ENCODE assay signal across 12 mouse cellular contexts in the genomic region with DNA sequence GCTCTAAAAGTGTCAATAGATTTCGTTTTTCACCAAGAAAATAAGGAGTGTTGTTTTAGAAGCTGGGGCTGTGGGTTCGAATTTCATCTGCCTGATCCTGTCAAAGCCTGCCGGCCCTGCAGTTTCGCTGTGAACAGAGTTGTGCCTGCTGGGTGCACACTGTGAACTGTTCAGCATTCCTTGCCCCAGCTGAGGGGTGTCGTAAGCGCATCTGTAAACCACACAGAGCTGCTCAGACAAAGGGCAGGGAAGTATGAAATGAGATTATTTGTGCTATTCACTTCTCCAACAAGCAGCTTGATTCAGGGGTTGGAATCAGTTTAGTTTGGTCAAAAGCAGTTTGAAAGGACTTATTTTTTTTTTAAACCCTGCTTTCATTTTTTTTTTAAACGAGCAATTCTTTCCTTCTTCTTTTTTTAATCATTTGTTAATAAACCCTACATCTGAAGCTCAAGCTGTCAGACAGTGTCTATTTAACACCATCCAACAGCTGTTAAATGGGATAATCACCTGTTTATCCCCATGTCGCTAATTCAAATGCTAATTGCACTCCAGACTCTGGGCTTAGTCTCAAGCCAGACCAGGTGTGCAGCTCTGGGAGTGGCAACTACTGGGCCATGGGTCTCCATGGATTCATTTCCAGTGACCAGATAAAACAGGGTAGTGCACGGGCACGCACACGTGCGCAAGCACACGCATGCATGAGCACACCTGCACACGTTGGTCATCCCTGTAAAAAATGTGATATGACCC.
DNase-seq lines count a peak whose midpoint lies in the region; ATAC-seq and TF ChIP-seq lines count a peak whose summit lies in the region.
"Had no signal": no experiment of that assay in that cellular context is flagged by ENCODE, and none has a peak within 500 bp of the region (broad histone marks: within the 10 kb centered on the region; RNA-seq: fewer than 3 reads in every experiment).

No protein-coding gene starts in this region.

- TF ChIP-seq CTCF in lung, postnatal 0 days (IDR thresholded peaks at IDR 0.05) = no peak
- TF ChIP-seq CTCF in lung, adult 2 months (IDR thresholded peaks at IDR 0.05; ENCODE audit: insufficient read depth, low read length) = no peak
- no peak for TF ChIP-seq CTCF in brain, embryonic 14.5 days (IDR thresholded peaks at IDR 0.05; ENCODE audit: borderline replicate concordance, extremely low read depth, insufficient read depth, insufficient read length)

- no peaks in the 10 kb centered on the region for H3K9me3 ChIP-seq in lung, postnatal 0 days (ENCODE audit: low read length)
- H3K9me3 ChIP-seq in forebrain, embryonic 13.5 days (replicated peaks) = no peaks in the 10 kb centered on the region
- H3K9me3 ChIP-seq in midbrain, embryonic 15.5 days = no peaks in the 10 kb centered on the region
- H3K9me3 ChIP-seq: liver, embryonic 15.5 days had no signal

- H3K4me2 ChIP-seq in lung, postnatal 0 days (replicated peaks; ENCODE audit: low read depth, low read length) = no peak overlapping the region
- no peak overlapping the region for H3K4me2 ChIP-seq in forebrain, embryonic 13.5 days
- no peak overlapping the region for H3K4me2 ChIP-seq in midbrain, embryonic 15.5 days
- H3K4me2 ChIP-seq: liver, embryonic 15.5 days had no signal

- H3K27ac ChIP-seq in lung, postnatal 0 days (ENCODE audit: low read length) = no peak overlapping the region
- H3K27ac ChIP-seq in forebrain, embryonic 13.5 days = no peak overlapping the region
- H3K27ac ChIP-seq in midbrain, embryonic 15.5 days = no peak overlapping the region
- H3K27ac ChIP-seq: liver, embryonic 15.5 days had no signal

- ATAC-seq in lung, postnatal 0 days = no peak
- peak; percentile 65 for ATAC-seq in forebrain, embryonic 13.5 days
- ATAC-seq in midbrain, embryonic 15.5 days (replicated peaks) = peak; percentile 40; the same call in 1 of the 2 replicates

- TF ChIP-seq EP300 in lung, postnatal 0 days (IDR thresholded peaks at IDR 0.05) = no peak

- peak; percentile 42 for DNase-seq in lung, postnatal 0 days (ENCODE audit: low spot score)
- no peak for DNase-seq in lung, adult 2 months
- peak; percentile 80 for DNase-seq in brain, embryonic 14.5 days (ENCODE audit: low read depth)
- DNase-seq in kidney, postnatal 25 days = no peak
- no peak for DNase-seq in ovary, postnatal 10 days (ENCODE audit: low spot score)
- DNase-seq: adrenal gland, postnatal 14 days; cerebellum, postnatal 25 days; gastrocnemius, postnatal 14 days; thymus, adult 18-20 months had no signal

- 55% methylated on average over 14 of the region's 14 CpGs for WGBS in lung, postnatal 0 days
- WGBS in lung, adult 2 months = 67% methylated on average over 14 of the region's 14 CpGs
- 21% methylated on average over 14 of the region's 14 CpGs for WGBS in forebrain, embryonic 13.5 days
- WGBS in midbrain, embryonic 15.5 days = 21% methylated on average over 14 of the region's 14 CpGs

- H3K36me3 ChIP-seq in lung, postnatal 0 days (ENCODE audit: insufficient read depth, low read length) = no peaks in the 10 kb centered on the region
- H3K36me3 ChIP-seq in forebrain, embryonic 13.5 days (ENCODE audit: poor library complexity, severe bottlenecking) = no peaks in the 10 kb centered on the region
- no peaks in the 10 kb centered on the region for H3K36me3 ChIP-seq in midbrain, embryonic 15.5 days (replicated peaks)
- H3K36me3 ChIP-seq: liver, embryonic 15.5 days had no signal

- H3K9ac ChIP-seq in lung, postnatal 0 days (replicated peaks; ENCODE audit: low read depth) = no peak overlapping the region
- H3K9ac ChIP-seq in forebrain, embryonic 13.5 days = no peak overlapping the region
- H3K9ac ChIP-seq in midbrain, embryonic 15.5 days = no peak overlapping the region
- H3K9ac ChIP-seq: liver, embryonic 15.5 days had no signal

- TF ChIP-seq POLR2A in lung, adult 2 months (IDR thresholded peaks at IDR 0.05; ENCODE audit: borderline replicate concordance, extremely low read depth, low read depth, low read length) = no peak
- no peak for TF ChIP-seq POLR2A in brain, embryonic 14.5 days (IDR thresholded peaks at IDR 0.05; ENCODE audit: borderline replicate concordance, extremely low read depth, insufficient read depth, insufficient read length, poor library complexity, severe bottlenecking)

- H3K27me3 ChIP-seq in lung, postnatal 0 days (replicated peaks; ENCODE audit: insufficient read depth, low read length) = no peaks in the 10 kb centered on the region
- H3K27me3 ChIP-seq in forebrain, embryonic 13.5 days = no peaks in the 10 kb centered on the region; the same call in 1 of the 2 replicates
- H3K27me3 ChIP-seq in midbrain, embryonic 15.5 days (replicated peaks) = peaks cover 9% of the 10 kb centered on the region; the same call in 1 of the 2 replicates
- H3K27me3 ChIP-seq: liver, embryonic 15.5 days had no signal

- no peak overlapping the region for H3K4me3 ChIP-seq in lung, postnatal 0 days (ENCODE audit: low read depth, low read length)
- H3K4me3 ChIP-seq in lung, adult 2 months (replicated peaks; ENCODE audit: extremely low read depth, low read depth, low read length) = no peak overlapping the region
- H3K4me3 ChIP-seq in forebrain, embryonic 13.5 days = no peak overlapping the region
- H3K4me3 ChIP-seq in midbrain, embryonic 15.5 days = no peak overlapping the region
- H3K4me3 ChIP-seq: liver, embryonic 15.5 days had no signal

- peaks cover 8% of the 10 kb centered on the region; the same call in 1 of the 2 replicates for H3K4me1 ChIP-seq in lung, postnatal 0 days (ENCODE audit: insufficient read depth, low read depth, low read length)
- peaks cover 15% of the 10 kb centered on the region for H3K4me1 ChIP-seq in lung, adult 2 months (ENCODE audit: control insufficient read depth, insufficient read depth, low read length)
- H3K4me1 ChIP-seq in forebrain, embryonic 13.5 days = peaks cover 27% of the 10 kb centered on the region
- peaks cover 23% of the 10 kb centered on the region for H3K4me1 ChIP-seq in midbrain, embryonic 15.5 days

Comparison
In these comparisons a context has a peak if more than half of its experiments do, and no peak if none do; other contexts are left out.
1. DNase-seq: peak in lung, postnatal 0 days (single experiment) and brain, embryonic 14.5 days (single experiment); none in lung, adult 2 months (single experiment), kidney, postnatal 25 days (0 of 2) and ovary, postnatal 10 days (single experiment).